Mouse (Mus musculus): ENCODE measurements around the gene Pcdh10.

The Pcdh10 gene

DNA sequence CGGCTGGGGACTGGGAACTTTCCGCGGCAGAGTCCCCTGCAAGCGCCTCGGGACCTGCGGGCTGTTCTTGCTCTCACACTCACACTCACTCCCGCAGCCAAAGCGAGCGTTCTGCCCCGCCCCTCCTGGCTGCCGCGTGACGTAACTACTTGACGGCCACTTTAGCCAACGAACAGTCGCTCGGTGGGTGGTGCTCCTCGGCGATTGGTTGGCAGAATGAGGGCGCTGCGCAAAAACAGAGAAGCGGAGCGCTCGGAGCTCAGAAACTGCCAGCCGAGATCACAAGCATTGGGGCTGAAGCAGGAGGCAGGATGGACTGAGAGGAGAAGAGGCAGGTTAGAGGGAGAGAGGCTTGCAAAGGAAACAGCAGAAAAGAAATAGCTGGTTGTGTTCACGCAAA lies at the start of gene Pcdh10:
Gene Pcdh10, plus strand, starts transcription at position 254 of the 400 bp plus-strand sequence.
- peak; percentile 97 for DNase-seq

- no peak for DNase-seq
Observed at GRCm38 (mm10) chr3:45355919-45356318, 22.3 kb upstream of the Pcdh10 start.

- DNase-seq = no peak
Observed at GRCm38 (mm10) chr3:45368952-45369351, 9.2 kb upstream of the Pcdh10 start.

- peak; percentile 68 for DNase-seq
Observed at GRCm38 (mm10) chr3:45375761-45376500, 2.3 kb upstream of the Pcdh10 start.

GRCm38 (mm10) chr3:45376501-45377390 lies 1.5 kb upstream of the Pcdh10 start:
- no peak for DNase-seq

DNA sequence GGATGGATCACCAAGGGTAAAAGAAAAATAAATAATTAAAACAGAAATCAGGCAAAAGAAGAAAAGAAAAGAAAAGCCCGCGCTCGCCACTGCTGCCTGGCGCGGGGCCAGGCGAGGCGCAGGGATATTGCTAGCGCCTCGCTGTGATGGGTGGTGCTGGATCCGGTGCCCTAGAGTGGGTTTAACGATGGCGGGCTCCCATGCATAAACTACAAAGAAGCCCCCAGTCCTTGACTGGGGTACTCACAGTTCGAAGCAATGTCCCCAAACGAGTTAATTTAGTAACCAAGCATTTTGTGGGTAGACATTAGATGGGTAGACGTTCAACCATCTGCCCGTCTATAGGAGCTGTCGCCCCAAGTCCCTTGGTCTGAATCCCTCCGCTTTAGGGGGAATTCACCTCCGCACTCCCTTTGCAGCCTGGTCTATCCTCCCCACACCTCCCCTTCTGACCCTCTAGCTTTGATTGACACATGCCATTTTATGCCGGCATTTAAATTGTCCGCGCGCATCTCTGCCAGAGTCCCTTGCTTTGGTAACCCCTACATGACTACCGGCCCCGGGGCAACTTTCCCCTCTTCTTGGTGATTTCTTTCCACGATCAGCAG lies 703 bp upstream of the Pcdh10 start:
- DNase-seq = peak; percentile 42

- DNase-seq = peak; percentile 23
Observed at GRCm38 (mm10) chr3:45379541-45379971, 1.4 kb downstream of the Pcdh10 start.

- peak; percentile 17 for DNase-seq
Observed at GRCm38 (mm10) chr3:45379972-45380761, 2.0 kb downstream of the Pcdh10 start.

GRCm38 (mm10) chr3:45380811-45381761 lies 2.9 kb downstream of the Pcdh10 start:
- no peak for DNase-seq

- no peak for DNase-seq
Observed at GRCm38 (mm10) chr3:45382032-45382755, 4.0 kb downstream of the Pcdh10 start.

- no peak for DNase-seq
Observed at GRCm38 (mm10) chr3:45383831-45384230, 5.6 kb downstream of the Pcdh10 start.

GRCm38 (mm10) chr3:45385028-45385427 lies 6.8 kb downstream of the Pcdh10 start:
- DNase-seq = peak; percentile 68

DNA sequence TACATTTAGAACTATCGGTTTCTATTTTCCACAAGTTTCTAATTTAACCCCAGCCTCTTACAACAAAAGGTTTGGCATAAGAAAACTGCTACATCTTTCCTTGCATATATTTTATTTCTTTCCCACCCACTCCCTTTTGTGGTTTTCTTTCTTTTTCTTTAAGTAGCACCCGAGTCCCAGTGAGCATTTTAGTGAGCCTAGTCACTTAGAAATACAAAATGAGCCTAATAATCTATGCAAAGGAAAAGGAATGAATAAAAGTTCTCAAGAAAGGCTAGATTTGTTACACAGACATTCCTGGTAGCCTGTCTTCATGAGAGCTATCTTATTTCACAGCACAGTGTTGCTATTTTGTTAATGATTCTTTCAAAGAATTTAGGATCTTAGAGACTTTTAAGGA lies 7.3 kb downstream of the Pcdh10 start:
- DNase-seq = no peak

DNA sequence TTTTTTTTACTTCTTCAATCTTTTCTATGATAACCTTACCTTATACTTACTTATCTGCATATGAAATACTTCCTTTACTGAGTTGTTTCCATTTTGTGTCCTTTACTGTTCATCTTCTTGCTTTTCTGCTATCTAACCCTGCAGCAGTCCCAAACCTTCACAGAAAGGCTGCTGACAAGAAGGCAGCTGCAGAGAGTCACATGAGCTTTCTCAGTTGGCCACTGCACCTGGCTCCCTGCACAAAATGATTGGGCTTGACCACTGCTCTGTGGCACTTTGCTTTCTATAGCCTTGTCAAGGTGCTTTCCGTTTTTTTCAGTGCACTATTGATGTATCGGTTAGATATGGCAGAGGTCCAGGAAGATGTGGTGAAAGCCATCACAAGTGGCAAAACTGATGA lies 8.3 kb downstream of the Pcdh10 start:
- no peak for DNase-seq

DNA sequence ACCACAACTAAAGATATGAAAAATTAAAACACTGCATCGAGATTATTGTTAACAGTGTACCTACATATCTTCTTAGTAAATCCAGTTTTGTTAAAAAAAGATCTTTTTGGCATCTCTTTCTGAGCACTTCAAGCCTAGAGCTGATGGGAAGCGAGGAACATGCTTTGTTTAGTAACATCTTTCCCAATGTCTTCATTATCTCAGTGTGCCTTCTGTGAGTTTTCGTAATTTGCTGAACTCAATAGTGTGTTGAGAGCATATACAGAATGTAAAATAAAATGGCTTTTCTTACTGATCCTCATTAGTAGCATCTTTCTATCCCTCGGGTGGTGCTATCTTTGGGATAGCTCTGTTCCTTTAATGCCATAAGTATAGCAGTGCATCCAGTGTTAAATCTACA lies 18.9 kb downstream of the Pcdh10 start:
- DNase-seq = no peak

DNA sequence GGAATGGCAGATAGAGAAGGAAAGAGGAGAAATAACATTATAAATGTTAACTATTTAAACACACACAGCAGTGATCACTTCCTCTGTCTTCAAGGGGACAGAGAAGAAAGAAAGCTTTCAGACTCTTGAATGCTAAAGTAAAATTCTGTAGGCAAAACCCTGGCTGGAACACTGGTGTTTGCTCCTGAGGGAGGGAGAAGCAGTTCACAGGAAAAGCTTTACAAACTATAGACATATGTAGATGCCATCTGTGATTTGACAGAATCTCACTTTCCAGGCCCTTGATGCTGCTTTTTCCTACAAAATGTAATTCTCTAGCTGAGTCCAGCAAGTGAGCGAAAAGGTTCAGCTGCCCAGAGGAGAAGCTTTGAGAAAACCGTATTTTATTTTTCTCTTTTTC lies 25.0 kb downstream of the Pcdh10 start:
- no peak for DNase-seq

DNA sequence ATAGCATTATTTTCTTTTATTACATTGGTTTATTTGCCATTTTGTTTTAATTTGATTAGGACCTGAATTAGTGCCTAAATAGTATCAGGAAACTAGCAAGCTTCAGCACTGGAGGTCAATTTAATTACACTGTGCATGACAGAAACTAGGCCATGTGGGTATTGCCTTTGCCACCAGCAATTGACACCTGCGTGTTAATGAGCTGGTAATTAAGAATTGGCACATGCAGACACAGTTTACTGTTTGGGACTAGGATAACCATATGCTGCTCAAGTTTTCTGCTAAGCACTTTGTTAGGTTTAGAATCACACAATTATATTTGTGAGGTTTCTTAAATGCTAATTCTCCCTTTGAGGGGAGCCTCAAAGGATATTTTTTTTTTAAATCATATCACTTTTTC lies 53.5 kb downstream of the Pcdh10 start:
- no peak for DNase-seq

GRCm38 (mm10) chr3:45432172-45432765 lies 54.1 kb downstream of the Pcdh10 start:
- no peak for DNase-seq
